Mouse (Mus musculus) heart, adult 18-20 months (tissue): ENCODE results near the gene Otx2. TPM values are rescaled to one million over a fixed set of nuclear protein-coding genes. Genes with fewer than 3 reads are reported as not detected.

ENCODE experiments used
- DNase-seq, 2 experiments: peaks; one replicate each; pipeline ENCODE4 v3.0.0; 2021 to 2022; ENCODE audit warnings: mixed read lengths in 1 of 2
- long read RNA-seq, 2 experiments: library from polyadenylated mRNA; stranded (forward); transcript quantifications; one replicate each; pipeline ENCODE4 v2.0.0; 2021
- total RNA-seq, 2 experiments: library from RNA; stranded (reverse); gene quantifications; 2 replicates each; pipeline ENCODE4 v1.2.3; 2021

Gene Otx2
- not detected for total RNA-seq
- long read RNA-seq, experiment 1, result 0 reads
- long read RNA-seq, experiment 2, result 0 reads

- no peak for DNase-seq
Observed at GRCm38 (mm10) chr14:48673541-48673940, at the start of gene Otx2. TSS of gene Otx2 (minus strand) at chr14:48673819.

- DNase-seq, result no peak
Observed at GRCm38 (mm10) chr14:48722763-48723162, 49.1 kb upstream of the Otx2 start.

GRCm38 (mm10) chr14:48719296-48719695 is 45.7 kb upstream of the Otx2 start:
- DNase-seq, result no peak

- no peak for DNase-seq
Observed at GRCm38 (mm10) chr14:48717632-48718279, 44.1 kb upstream of the Otx2 start.

GRCm38 (mm10) chr14:48716456-48716855 is 42.8 kb upstream of the Otx2 start:
- DNase-seq, result no peak

- no peak for DNase-seq
Observed at GRCm38 (mm10) chr14:48710871-48711370, 37.3 kb upstream of the Otx2 start.

- DNase-seq, result no peak
Observed at GRCm38 (mm10) chr14:48710062-48710870, 36.6 kb upstream of the Otx2 start.

GRCm38 (mm10) chr14:48709371-48710061 is 35.9 kb upstream of the Otx2 start:
- DNase-seq, result peak in 1 of 2 experiments; percentile 1

- no peak for DNase-seq
Observed at GRCm38 (mm10) chr14:48707844-48708383, 34.3 kb upstream of the Otx2 start.

GRCm38 (mm10) chr14:48707391-48707790 is 33.8 kb upstream of the Otx2 start:
- no peak for DNase-seq

- no peak for DNase-seq
Observed at GRCm38 (mm10) chr14:48700790-48701370, 27.3 kb upstream of the Otx2 start.

- DNase-seq, result no peak
Observed at GRCm38 (mm10) chr14:48679590-48679989, 6.0 kb upstream of the Otx2 start.

GRCm38 (mm10) chr14:48678674-48679073 is 5.1 kb upstream of the Otx2 start:
- DNase-seq, result no peak

GRCm38 (mm10) chr14:48674036-48674831 is 615 bp upstream of the Otx2 start:
- no peak for DNase-seq

GRCm38 (mm10) chr14:48672611-48673176 is 925 bp downstream of the Otx2 start:
- DNase-seq, result no peak

GRCm38 (mm10) chr14:48671480-48672240 is 2.0 kb downstream of the Otx2 start:
- no peak for DNase-seq

- no peak for DNase-seq
Observed at GRCm38 (mm10) chr14:48670761-48671479, 2.7 kb downstream of the Otx2 start.

- no peak for DNase-seq
Observed at GRCm38 (mm10) chr14:48670258-48670630, 3.4 kb downstream of the Otx2 start.

GRCm38 (mm10) chr14:48669541-48670257 is 3.9 kb downstream of the Otx2 start:
- DNase-seq, result no peak
